Mouse (Mus musculus) megakaryocyte, embryonic 14.5 days (primary cell): ENCODE data around the gene Taar1.

Experiments used
- FLI1 ChIP-seq: IDR thresholded peaks from 2 replicates; pipeline ENCODE4 v1.6.1; 2012; ENCODE audit warnings: low read length, inconsistent platforms, mixed read lengths
- GATA1 ChIP-seq: IDR thresholded peaks from 3 replicates; pipeline ENCODE4 v1.6.1; 2012; ENCODE audit warnings: mixed read lengths, low read length, inconsistent platforms, borderline replicate concordance

DNA sequence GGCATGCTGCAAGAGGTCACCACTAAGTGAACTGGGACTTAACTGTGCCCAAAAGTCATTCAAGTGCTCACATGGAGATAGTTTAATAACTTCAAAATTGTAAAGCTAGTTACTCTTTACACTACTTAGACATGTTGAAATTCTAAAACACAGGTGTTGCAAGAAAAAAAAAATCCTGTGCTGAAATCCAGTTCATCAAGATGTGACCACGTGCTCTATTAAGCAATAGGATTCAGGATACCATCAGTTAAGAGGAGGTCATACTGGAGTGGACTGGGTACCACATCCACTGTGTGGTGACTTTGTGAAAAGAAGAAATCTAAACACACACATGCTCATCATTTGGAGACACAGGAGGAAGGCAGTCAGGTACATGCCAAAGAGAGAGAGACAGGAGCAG, 27.2 kb upstream of the Taar1 start:
- TF ChIP-seq GATA1 (no peak), FLI1 (no peak)
